Mouse (Mus musculus) T-helper 1 cell (primary cell): ENCODE data around the gene Tmem40.

Source experiments
- in situ Hi-C: fragments of 300-600 bp; cut with MboI, MseI; formaldehyde crosslinking; loops from one replicate; pipeline ENCODE4 v1.15.1; 2025; ENCODE audit warnings: high pct_unique_total_duplicates

Gene Tmem40

DNA sequence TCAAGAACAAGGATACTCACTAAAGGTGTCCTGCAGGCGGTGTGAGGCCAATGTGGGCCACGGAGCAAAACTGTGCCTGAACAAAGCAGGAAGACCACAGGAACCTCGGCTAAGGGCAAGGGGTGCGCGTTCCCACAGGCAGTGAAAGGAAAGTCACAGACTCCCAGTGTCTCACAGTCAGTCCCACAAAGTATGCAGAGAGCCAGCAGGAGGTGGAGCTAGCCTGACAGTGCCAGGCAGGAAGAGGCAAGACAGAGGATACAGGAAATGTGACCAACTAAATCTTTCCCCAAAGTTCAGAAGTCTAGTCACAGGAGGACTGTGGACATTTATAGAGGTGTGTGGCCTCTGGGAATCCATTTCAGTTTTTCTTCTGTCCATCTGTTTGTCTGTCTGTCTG is 59.3 kb downstream of the Tmem40 start:
- in situ Hi-C loops, result no loop called here

DNA sequence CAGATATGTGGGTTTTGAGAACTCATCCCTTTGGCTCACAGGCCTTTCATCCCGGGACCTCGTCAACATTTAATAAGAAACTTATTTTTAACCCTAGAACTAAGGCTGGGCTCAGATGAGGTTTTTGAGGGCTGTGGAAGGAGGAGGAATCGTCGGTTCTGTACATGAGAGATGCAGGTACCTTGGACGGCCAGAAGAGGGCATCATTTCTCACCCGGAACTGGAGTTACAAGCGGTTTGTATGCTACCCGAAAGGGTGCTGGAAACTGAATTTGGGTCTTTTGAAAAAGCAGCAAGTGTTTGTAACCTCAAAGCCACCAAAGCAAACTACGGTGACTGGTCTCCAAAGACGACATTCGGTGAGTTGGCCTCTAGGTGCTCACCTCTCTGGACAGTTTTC is 60.9 kb downstream of the Tmem40 start:
- in situ Hi-C loops, result no loop called here

DNA sequence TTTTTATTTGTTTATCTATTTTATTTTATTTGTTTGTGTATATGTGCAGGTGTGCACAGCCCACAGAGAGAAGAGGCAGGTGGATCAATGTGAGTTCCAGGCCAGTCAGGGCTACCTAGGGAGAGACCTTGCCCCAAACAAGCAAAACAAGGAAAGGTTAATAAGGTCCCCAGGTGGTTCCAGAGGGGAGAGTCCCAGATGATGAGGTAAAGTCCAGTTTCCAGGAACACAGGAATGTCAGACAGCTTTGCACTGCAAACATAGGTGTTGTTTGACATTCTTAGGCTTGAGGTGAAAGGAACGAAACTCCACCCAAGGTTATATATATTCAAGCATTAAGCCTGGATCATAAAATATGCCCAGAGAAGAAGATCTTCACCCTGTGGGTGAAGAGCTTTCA is 61.4 kb downstream of the Tmem40 start:
- in situ Hi-C loops, result no loop called here

DNA sequence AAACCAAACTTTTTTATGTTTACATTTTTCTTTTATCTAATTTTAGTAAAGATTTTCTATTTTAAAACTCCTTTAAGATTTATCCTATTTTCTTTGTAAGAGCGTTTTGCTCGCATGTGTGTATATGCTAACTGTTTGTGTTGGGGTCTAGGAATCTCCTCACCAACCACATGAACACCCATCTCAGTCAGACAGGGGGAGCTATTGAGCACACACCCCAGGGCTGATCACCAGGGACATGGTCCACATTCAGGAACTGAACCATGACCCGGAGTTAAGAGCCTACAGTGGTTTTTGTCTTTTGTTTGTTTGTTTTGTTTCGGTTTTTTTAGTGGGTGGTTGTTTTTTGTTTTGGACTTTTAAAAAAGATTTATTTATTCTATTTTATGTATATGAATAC is 63.5 kb downstream of the Tmem40 start:
- in situ Hi-C loops, result no loop called here

DNA sequence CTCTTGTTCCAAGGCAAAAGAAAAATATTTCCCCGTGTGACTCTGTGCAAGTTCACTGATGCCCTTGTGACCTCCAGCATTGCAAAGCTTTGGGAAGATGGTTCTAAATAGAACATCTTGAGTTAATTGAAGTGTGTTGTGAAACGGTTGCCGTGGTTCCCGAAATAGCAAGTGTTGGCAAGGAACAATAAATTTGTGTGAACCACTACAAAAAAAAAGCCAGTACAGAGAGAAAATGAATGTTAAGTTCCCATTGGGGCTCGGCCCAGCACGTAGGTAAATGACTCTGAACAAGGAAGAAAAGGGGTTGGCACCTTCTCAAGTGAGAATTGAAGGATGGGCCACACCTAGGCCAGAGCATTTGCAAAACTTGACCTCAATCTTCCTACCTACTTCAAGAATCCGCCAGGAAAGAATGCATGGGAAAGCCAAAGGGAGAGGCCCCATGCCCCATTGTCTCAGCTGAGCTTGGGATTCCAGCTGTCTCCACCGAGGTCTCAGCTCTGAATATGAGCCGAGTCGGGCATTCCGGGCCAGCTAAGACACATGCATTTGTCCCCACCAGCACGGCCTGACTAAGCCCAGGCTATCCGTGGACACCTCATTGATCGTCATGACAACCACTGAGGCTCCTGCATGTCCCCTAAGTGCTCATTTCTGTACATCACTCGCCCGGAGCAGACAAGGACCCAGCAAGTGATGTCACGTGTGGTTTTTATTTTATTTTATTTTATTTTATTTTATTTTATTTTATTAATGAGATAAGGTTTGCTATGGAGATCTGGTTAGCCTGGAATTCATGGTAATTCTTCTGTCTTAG is 64.3 kb downstream of the Tmem40 start:
- in situ Hi-C loops, result no loop called here

DNA sequence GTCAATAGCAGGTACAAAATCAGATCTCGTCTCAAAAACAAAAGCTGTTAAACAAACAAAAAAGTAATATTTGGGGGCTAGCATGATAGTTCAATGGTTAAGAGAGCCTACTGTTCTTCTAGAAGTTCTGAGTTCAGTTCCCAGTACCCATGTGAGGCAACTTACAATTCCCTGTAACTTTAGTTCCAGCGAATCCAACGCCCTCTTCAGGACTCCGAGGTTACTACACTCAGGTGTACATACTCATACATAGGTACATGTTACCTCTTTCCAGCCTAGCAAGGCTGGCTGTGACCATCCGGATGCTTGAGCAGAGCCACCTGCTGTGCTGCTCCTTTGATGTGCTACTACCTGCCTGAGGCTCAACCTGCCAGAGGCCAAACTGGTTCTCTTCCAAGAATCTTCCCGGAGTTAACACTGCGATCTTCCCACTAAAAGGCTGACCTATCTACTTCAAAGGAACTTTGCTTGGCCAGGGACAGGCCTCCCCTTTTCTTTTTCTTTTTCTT is 65.4 kb downstream of the Tmem40 start:
- in situ Hi-C loops, result no loop called here

DNA sequence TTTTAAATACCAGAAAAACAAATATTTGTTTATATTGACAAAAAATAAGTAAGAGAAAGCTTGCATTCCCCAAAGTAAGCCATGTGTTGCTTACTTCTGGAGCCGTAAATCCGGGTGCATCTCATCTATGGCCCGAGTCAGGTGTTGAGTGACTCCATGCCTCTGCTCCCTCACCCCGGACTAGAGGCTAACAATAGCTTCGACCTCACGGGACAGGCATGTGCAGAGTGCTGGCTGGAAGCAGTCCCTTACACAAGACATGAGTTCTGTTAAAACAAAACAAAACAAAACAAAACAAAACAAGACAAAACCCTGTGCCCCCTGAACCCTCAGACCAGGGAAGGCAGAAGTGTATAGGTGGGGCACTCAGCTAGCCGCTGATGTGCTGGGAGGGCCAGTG is 67.1 kb downstream of the Tmem40 start:
- in situ Hi-C loops, result no loop called here

DNA sequence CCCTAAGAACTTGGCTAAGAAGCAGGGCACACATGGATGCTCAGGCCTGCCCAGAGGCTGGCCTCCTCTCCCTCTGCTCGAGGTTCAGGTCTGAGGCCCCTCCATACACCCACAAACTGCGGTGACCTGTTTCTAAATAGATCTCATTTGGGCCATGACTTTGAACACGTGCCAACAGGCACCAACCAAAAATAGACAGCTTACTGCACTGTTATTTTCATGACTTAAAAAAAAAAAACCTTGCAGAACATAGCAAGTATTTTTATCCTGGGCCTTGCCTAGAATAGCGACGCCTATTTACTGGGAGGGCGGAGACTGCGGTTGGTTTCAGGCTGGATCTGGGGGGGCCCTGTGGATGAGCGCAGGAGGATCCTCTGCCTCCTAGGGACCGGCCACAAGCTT is 67.8 kb downstream of the Tmem40 start:
- in situ Hi-C loops, result no loop called here

DNA sequence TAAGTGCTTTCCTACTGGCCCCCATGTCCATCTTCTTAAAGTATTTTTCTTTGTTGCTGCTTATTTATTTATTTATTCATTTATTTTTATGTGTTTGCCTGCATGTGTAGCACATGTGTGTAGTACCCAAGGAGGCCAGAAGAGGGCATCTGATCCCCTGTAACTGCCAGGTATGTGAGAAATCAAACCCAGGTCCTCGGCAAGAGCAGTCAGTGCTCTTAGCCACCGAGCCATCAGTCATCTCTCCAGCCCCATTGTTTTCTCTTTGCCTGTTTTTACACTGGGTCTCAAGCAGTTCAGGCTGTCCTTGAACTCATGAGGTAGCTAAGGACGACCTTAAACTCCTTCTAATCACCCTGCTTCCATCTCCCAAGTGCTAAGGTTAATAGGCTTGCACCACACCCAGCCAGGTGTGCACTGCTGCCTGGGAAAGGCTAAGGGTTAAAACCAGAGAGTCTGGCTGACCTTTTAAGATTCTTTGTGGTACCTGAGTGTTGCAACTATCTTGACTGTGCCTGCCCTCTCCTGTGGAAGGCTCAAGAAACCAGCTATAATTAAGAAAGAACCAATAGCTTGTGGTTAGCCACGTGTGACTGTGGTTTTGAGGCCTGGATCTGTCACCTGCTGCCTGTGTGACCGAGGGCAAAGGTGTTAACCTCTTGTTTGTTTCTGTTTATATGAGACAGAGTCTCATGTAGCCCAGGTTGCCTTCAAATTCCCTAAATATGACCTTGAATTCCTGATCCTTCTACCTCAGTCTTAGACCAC is 69.1 kb downstream of the Tmem40 start:
- in situ Hi-C loops, result no loop called here

DNA sequence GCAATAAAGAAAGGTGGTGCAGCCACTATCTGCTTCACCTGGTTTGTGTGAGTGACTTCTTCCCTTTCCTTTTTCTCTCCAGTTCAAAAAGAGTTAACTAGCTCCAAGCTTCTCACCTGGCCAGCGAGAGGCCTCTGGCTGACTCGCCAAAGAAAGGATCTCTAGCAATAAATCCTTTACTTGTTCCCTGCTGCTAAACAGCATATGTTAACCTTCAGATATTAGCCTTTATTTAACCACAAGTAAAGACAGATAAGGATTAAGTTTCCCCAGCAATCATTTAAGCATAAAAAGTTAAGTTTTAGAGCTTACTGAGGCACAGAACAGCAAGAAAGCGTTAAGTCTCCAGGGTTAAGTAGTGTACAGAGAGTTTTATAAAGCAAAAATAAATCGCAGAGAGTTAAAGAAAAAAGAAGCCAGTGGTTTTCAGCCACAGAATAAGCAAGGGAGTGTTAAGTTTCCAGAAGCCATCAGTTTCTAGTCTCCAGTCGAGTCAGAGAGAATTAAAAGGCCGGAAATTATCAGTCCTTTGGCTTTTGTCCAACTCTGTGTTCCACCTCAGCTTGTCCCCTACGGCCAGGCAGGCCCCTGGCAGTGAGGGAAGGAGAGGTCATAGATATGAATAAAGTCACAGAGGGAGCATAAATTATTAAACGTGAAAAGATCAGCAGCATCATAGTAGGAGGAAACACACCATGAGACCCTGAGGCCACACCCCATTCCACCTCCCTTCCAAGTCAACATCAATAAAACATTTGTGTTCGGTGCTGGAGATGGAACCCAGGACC is 69.9 kb downstream of the Tmem40 start:
- in situ Hi-C loops, result no loop called here

DNA sequence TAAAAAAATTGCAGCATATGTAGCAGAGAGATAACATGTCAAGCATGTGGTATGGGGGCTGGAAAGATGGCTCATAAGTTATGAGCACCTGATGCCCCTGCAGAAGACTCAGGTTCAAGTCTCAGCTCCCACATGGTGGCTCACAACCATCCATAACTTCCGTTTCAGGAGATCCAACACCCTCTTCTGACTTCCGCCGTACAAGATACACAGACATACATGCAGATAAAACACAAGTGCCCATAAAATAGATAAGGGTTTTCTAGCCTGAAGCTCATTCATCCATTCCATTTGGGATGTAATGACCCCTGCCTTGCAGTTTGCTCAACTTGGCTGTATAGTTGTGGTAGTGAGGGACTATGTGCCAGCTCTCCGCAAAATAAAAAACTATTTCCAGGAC is 72.1 kb downstream of the Tmem40 start:
- in situ Hi-C loops, result no loop called here

DNA sequence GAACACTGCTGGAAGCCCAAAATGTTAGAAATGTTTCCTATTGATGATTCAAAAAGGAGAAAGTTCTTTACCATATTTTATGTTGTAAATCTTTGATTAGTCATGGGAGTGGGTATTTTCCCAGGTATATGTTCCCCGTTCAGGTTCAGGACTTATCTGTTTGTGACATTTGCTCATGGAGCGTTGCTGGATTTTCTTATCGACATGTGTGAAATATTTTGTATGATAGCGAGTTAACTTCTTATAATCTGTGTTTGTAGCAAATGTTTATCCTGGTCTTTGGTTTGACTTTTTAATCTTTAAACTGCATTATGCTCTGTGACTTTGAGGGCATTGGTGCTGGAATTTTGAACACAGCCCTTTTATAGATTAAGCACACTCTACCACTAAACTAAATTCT is 73.6 kb downstream of the Tmem40 start:
- in situ Hi-C loops, result no loop called here

DNA sequence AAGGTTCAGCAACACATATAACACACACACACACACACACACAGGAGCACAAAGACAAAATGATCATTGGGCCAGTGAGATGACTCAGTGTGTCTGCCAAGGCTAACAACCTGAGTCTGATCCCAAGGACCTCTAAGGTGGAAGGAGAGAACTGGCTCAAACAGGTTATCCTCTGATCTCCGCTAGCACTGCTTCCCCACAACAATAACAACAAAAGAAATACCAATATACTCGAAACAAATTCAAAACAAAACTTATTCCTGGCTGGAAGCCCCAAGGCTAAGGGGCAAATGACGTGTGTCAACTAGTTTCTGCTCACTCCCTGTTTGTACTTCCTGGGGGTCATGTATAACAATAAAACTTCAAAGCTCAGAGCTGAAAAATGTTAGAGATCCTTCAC is 74.5 kb downstream of the Tmem40 start:
- in situ Hi-C loops, result no loop called here

DNA sequence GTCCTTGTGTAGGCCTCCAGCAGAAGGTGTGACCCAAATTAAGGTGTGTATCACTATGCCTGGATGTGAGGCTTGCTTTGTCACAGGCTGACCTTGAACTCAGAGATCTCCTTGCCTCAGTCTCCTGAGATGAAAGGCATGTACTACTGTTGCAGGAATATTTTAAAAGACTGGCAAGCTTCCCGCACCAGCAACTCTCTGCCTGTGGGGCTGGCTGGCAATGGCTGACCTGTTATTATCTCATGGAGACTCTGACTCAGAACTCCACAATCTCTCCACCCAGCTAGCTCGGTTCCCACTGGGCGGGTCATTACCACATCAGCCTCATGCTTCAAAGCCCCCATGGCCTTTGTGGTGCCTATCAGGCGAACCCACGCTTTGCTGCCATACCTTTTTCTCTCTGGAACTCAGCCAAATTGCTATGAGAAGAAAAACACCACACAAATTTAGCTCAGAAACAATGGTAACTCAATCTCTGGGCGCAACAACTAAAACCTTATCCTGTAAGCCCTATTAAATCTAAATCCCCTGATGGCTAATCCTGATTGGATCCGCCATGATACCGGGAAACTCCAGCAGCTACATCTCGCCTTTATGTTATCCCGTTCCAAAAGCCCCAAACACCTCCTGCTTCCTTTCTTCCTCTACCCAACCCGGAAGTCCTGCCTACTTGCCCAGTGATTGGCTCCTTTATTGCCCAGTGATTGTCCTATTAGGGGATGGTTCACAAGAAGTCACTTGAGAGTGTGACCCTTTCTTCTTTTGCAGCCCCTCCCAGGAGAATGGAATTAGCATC is 77.2 kb downstream of the Tmem40 start:
- in situ Hi-C loops, result no loop called here

DNA sequence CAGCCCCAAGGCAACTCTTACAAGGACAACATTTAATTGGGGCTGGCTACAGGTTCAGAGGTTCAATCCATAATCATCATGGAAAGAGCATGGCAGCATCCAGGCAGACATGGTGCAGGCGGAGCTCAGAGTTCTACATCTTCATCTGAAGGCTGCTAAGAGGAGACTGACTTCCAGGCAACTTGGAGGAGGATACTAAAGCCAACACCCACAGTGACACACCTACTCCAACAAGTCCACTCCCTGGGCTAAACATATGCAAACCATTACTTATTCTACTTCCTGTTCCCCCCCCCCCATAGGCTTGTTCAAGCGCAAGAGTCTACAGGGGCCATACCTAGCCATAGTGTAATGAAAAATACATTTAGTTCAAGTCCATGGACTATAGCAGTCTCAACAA is 77.9 kb downstream of the Tmem40 start:
- in situ Hi-C loops, result no loop called here

DNA sequence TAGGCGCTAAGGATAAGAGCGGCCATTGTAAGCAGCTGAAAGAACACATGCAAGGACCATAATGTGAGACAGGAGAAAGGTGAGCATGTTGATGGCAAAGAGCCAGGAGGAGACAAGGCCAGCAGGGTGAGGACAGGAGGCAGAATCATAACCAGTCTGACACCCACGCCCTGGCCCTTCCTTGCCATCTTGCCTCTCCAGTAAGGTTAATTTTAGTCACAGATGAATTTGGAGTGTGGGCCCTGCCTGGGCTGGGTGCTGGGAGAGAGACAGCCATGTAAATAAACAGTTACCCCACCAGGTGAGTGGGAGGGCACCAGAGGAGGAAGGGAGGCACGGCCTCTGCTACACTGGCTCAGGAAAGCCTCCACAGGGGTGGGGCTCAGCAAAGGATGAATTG is 81.1 kb downstream of the Tmem40 start:
- in situ Hi-C loops, result no loop called here
